Mouse (Mus musculus) liver, embryonic 14.5 days (tissue): Measurements from ENCODE around the gene Ssrp1. TPM values are rescaled to one million over a fixed set of nuclear protein-coding genes. Genes with fewer than 3 reads are reported as not detected.
A peak's percentile ranks its signal among the peaks of the same experiment; 100 is the strongest.

Experiments
- ATAC-seq: fragments of 200-750 bp; cut with Nextera tagmentation; 2 replicates; pipeline ENCODE4 v1.8.0; 2017; ENCODE audit warnings: moderate number of reproducible peaks, mild to moderate bottlenecking, moderate library complexity; ENCODE audit not compliant: insufficient read depth
- DNase-seq, 3 experiments: peaks; one replicate each; pipeline ENCODE4 v3.0.0-alpha.2; 2012 to 2013; ENCODE audit warnings: low read depth in 3 of 3, low spot score in 3 of 3
- H3K27ac ChIP-seq: fragments of 300-500 bp; sonication (generic); 2 replicates; pipeline ENCODE4 v1.5.1; 2014; ENCODE audit warnings: moderate library complexity, mild to moderate bottlenecking, control low read depth, inconsistent platforms
- H3K27me3 ChIP-seq: fragments of 300-500 bp; sonication (generic); 2 replicates; pipeline ENCODE4 v1.6.1; 2014; ENCODE audit warnings: mild to moderate bottlenecking, low read length, moderate library complexity; ENCODE audit not compliant: control insufficient read depth, insufficient read depth
- H3K36me3 ChIP-seq: fragments of 300-500 bp; sonication (generic); replicated peaks from 2 replicates; pipeline ENCODE4 v1.6.1; 2014; ENCODE audit warnings: low read depth; ENCODE audit not compliant: control insufficient read depth, insufficient read depth
- H3K4me1 ChIP-seq, 2 experiments: fragments of 200-500 bp in 1 of 2; fragments of 300-500 bp in 1 of 2; sonication (generic) in 1 of 2; replicated peaks; 2 replicates each; pipeline ENCODE4 v1.6.1; 2012 to 2014; ENCODE audit warnings: antibody characterized with exemption in 1 of 2, inconsistent platforms in 1 of 2, low read length in 1 of 2; ENCODE audit not compliant: control insufficient read depth in 2 of 2, insufficient read depth in 2 of 2
- H3K4me2 ChIP-seq: fragments of 300-500 bp; sonication (generic); 2 replicates; pipeline ENCODE4 v1.6.1; 2014; ENCODE audit warnings: low read depth, mild to moderate bottlenecking, control low read depth, moderate library complexity
- H3K4me3 ChIP-seq, 2 experiments: fragments of 200-500 bp in 1 of 2; fragments of 300-500 bp in 1 of 2; sonication (generic) in 1 of 2; 2 replicates each; pipeline ENCODE4 v1.5.1; 2012 to 2014; ENCODE audit warnings: low read depth in 2 of 2, low read length in 2 of 2, mild to moderate bottlenecking in 2 of 2, control low read depth in 1 of 2, inconsistent platforms in 1 of 2, moderate library complexity in 1 of 2; ENCODE audit not compliant: insufficient read depth in 1 of 2
- H3K9ac ChIP-seq: fragments of 300-500 bp; sonication (generic); replicated peaks from 2 replicates; pipeline ENCODE4 v1.6.1; 2014; ENCODE audit warnings: mild to moderate bottlenecking, control low read depth, moderate library complexity
- H3K9me3 ChIP-seq: fragments of 300-500 bp; sonication (generic); 2 replicates; pipeline ENCODE4 v1.6.1; 2016; ENCODE audit warnings: low read length, mixed read lengths; ENCODE audit not compliant: control insufficient read depth
- CTCF ChIP-seq: IDR thresholded peaks from 2 replicates; pipeline ENCODE4 v1.5.1; 2016; ENCODE audit warnings: antibody characterized with exemption, low read depth, control low read depth
- EP300 ChIP-seq: IDR thresholded peaks from 2 replicates; pipeline ENCODE4 v1.6.1; 2016; ENCODE audit warnings: antibody characterized with exemption, low read depth
- WGBS: fragments of 180-500 bp; shearing (Covaris S2); extraction: QIAGEN DNeasy Blood & Tissue Kit; methylation state at CpG from one replicate; pipeline ENCODE4 v1.1.7; 2014; ENCODE audit not compliant: insufficient replicate concordance; 5-methylcytosine and 5-hydroxymethylcytosine counted together
- polyA plus RNA-seq, 2 experiments: library from polyadenylated mRNA; depleted of rRNA in 1 of 2; stranded (reverse) in 1 of 2; unstranded in 1 of 2; fragments of >200 nt; fragmentation: Nextera tagmentation in 1 of 2; extraction: Ambion mirVana in 1 of 2; gene quantifications; 2 replicates each; pipeline versions ENCODE4 v1.2.1 to v1.2.3; 2012 to 2014

Gene Ssrp1
- polyA plus RNA-seq, 2 experiments = 115 to 160 TPM

- TF ChIP-seq EP300 (no peak), CTCF (no peak)
- no peak overlapping the region; a peak in 1 of 4 replicates for H3K4me3 ChIP-seq
- no peak overlapping the region; the same call in 1 of the 2 replicates for H3K4me2 ChIP-seq
- peaks cover 14% of the 10 kb centered on the region for H3K36me3 ChIP-seq
- DNase-seq (no peak), ATAC-seq (no peak)
- H3K27ac ChIP-seq = no peak overlapping the region
- H3K27me3 ChIP-seq = peaks cover 13% of the 10 kb centered on the region; the same call in 1 of the 2 replicates
- H3K4me1 ChIP-seq = peaks cover 5 to 13% of the 10 kb centered on the region in 2 experiments; a peak in 3 of 4 replicates
- H3K9me3 ChIP-seq = no peaks in the 10 kb centered on the region
- no peak overlapping the region for H3K9ac ChIP-seq
- WGBS = 35% methylated on average over 9 of the region's 9 CpGs
These were observed 13.7 kb downstream of the Ssrp1 start for GRCm38 (mm10) chr2:85050746-85051145.

- H3K4me2 ChIP-seq = no peak overlapping the region
- TF ChIP-seq EP300 = no peak
- no peak for TF ChIP-seq CTCF
- no peak overlapping the region for H3K9ac ChIP-seq
- H3K36me3 ChIP-seq = no peaks in the 10 kb centered on the region
- H3K4me3 ChIP-seq = no peak overlapping the region
- H3K27ac ChIP-seq = no peak overlapping the region
- ATAC-seq (no peak), DNase-seq (no peak)
- peaks cover 13% of the 10 kb centered on the region; the same call in 1 of the 2 replicates for H3K27me3 ChIP-seq
- peaks cover 4 to 5% of the 10 kb centered on the region in 2 experiments; a peak in 3 of 4 replicates for H3K4me1 ChIP-seq
- WGBS = 66% methylated on average over 5 of the region's 5 CpGs
- no peaks in the 10 kb centered on the region for H3K9me3 ChIP-seq
These were observed 16.3 kb downstream of the Ssrp1 start for GRCm38 (mm10) chr2:85053192-85053816.

- WGBS = 34% methylated on average over 5 of the region's 5 CpGs
- H3K36me3 ChIP-seq = no peaks in the 10 kb centered on the region
- no peaks in the 10 kb centered on the region for H3K9me3 ChIP-seq
- H3K4me2 ChIP-seq = no peak overlapping the region
- ATAC-seq (no peak), DNase-seq (no peak)
- no peak overlapping the region for H3K27ac ChIP-seq
- peaks cover 5 to 6% of the 10 kb centered on the region in 2 experiments; a peak in 3 of 4 replicates for H3K4me1 ChIP-seq
- TF ChIP-seq EP300 (no peak), CTCF (no peak)
- no peaks in the 10 kb centered on the region for H3K27me3 ChIP-seq
- no peak overlapping the region for H3K9ac ChIP-seq
- no peak overlapping the region for H3K4me3 ChIP-seq
These were observed 19.7 kb downstream of the Ssrp1 start for GRCm38 (mm10) chr2:85056711-85057110.

- Histone ChIP-seq H3K27me3 (no peaks in the 10 kb centered on the region), H3K9ac (no peak overlapping the region), H3K4me3 (no peak overlapping the region), H3K27ac (no peak overlapping the region), H3K4me2 (no peak overlapping the region), H3K4me1 (0 out of 4 replicates have a peak, but pooled peaks cover 0 to 2% of the 10 kb centered on the region in 2 experiments), H3K9me3 (no peaks in the 10 kb centered on the region), H3K36me3 (no peaks in the 10 kb centered on the region)
- DNase-seq = no peak
- TF ChIP-seq CTCF = peak; percentile 23
- no peak for TF ChIP-seq EP300
- no peak for ATAC-seq
- WGBS = 79% methylated on average over 6 of the region's 6 CpGs
These were observed 22.6 kb downstream of the Ssrp1 start for GRCm38 (mm10) chr2:85059677-85060076.

- peak overlapping the region; percentile 21; the same call in 1 of the 2 replicates for H3K9ac ChIP-seq
- H3K4me1 ChIP-seq = 0 out of 4 replicates have a peak, but pooled peaks cover 0 to 2% of the 10 kb centered on the region in 2 experiments
- ATAC-seq = peak; percentile 58
- no peak overlapping the region for H3K27ac ChIP-seq
- 12% methylated on average over 11 of the region's 11 CpGs for WGBS
- no peak for DNase-seq
- no peak for TF ChIP-seq CTCF
- TF ChIP-seq EP300 = no peak
- peak overlapping the region; percentile 59 for H3K4me2 ChIP-seq
- no peaks in the 10 kb centered on the region for H3K36me3 ChIP-seq
- H3K27me3 ChIP-seq = no peaks in the 10 kb centered on the region
- no peaks in the 10 kb centered on the region for H3K9me3 ChIP-seq
- H3K4me3 ChIP-seq = peak overlapping the region; percentile 24 to 52
These were observed 23.6 kb downstream of the Ssrp1 start for GRCm38 (mm10) chr2:85060591-85061060.
